Mouse (Mus musculus) brain, adult 2 months (tissue): ENCODE data around the gene Carhsp1.
A peak's percentile ranks its signal among the peaks of the same experiment; 100 is the strongest.

Experiments
- DNase-seq: peaks from one replicate; pipeline ENCODE4 v3.0.0; 2011; ENCODE audit warnings: low read depth, low spot score

Gene Carhsp1

GRCm38 (mm10) chr16:8639466-8640191, 32.3 kb downstream of the Carhsp1 start:
- no peak for DNase-seq

- DNase-seq: no peak
Observed at GRCm38 (mm10) chr16:8638131-8638530, 33.8 kb downstream of the Carhsp1 start.

- peak; percentile 98 for DNase-seq
Observed at GRCm38 (mm10) chr16:8637217-8638051, 34.5 kb downstream of the Carhsp1 start, which contains the start of the genes Pmm2 and Tmem186. Gene Pmm2 (plus strand): TSS chr16:8637674. Gene Tmem186 (minus strand): TSS chr16:8637712.

DNA sequence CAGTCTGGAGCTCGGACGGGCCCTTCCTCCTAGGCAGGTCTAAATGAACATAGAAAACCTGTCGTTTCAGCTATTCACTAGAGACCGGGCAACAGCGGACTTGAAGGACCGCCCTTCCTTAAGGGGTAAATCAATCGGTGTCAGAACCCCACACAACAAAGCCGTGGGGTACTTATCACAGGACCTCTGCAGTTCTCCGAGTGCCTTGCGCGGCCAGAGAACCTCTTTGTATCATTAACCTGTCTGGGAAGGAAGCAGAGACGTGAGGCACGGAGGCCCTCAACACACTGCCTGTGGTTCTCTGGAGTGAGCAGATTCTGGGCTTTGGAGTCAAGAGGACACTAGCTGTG, 35.1 kb downstream of the Carhsp1 start:
- DNase-seq: no peak

GRCm38 (mm10) chr16:8631428-8631827, 40.5 kb downstream of the Carhsp1 start:
- DNase-seq: no peak

DNA sequence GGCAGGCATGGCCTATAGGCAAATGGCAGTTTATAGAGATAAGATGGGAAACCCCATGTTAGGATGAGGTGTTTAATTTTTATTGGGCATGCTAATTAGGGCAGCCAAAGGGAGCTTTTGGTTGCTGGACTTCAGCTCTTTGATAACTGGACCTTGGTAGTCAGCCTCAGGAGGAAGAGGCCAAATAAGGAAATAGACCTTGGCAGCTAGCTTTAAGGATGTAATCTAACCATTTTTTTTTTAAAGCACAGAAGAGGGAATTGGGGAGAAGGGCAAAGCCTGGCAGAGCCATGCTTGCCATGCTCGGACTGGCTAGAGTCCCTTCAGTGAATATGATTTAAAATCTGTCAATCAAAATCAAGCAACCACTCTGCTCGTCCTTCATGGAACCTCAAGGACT, 41.5 kb downstream of the Carhsp1 start:
- no peak for DNase-seq

- no peak for DNase-seq
Observed at GRCm38 (mm10) chr16:8620315-8621115, 51.4 kb downstream of the Carhsp1 start.

GRCm38 (mm10) chr16:8619659-8620314, 52.2 kb downstream of the Carhsp1 start:
- peak; percentile 33 for DNase-seq

DNA sequence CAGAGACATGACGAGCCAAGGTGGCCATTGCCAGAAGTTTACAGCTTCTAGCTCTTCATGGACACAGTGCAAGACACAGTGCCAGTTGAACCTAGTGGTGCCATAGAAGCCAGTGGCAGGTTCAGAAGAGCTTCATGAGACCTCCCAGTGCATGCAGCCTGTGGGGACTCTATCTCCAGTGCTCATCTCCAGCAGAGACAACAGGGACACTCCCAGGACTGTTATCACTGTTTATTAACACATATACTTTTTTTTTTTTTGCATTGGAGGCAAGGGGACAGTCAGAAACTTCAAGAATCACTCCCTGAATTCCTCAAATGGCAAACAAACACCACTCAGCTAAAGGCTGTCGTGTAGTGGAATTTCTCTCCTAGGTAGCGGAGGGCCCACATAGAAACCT, 58.5 kb downstream of the Carhsp1 start:
- DNase-seq: no peak

- no peak for DNase-seq
Observed at GRCm38 (mm10) chr16:8613039-8613438, 58.9 kb downstream of the Carhsp1 start.

DNA sequence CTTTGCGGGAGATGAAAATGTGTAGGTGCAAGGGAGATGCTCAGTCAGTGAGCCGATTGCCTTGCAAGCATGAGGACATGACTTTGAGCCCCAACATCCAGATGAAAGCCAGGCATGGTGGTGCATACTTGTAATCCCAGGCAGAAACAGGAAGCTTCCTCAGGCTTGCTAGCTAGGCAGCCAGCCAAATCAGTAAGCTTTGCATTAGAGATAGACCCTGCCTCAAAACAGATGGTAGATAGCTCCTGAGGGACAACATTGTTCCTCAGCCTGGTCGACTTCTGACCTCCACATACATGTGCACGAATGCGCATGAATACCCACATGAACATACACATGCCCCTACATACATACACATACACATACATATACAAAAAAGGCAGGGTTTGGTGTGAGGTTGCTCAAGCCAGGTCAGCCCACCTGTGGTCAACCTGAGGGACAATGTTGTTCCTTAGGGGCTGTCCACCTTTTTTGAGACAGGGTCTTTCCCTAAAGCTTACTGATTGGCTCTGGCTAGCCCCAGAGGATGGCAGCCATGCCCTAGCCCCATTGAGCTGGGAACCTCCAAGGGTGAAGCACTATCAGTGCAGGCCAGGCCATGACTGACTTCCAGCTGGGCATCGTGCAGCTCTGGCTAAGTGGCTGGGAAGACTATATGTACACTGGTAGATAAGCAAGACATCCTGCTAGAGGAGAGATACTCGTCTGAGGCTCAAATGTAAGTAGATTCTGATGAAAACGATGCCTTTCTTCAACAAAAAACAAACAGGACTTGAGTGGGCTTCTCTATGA, 59.5 kb downstream of the Carhsp1 start:
- DNase-seq: no peak

DNA sequence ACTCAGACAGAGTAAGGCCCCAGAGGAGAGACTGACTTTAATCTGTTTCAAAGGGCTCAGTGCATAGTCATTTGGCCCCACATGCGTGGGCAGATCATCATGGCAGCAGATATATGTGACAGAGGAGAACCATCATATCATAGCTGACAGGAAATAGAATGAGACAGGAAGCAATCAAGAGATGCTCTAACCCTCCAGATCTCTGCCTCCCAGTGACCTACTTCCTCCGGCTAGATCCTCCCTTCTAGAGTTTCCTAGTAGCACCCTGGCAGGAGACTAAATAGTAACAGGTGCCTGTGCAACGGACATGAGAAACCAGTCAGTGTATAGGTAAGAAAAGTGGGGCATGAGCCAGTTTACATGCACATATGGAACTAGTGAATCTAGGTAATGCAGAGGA, 61.6 kb downstream of the Carhsp1 start:
- peak; percentile 20 for DNase-seq
